Mouse (Mus musculus): ENCODE data around the gene Tnfaip2. TPM values are rescaled to one million over a fixed set of nuclear protein-coding genes. Genes with fewer than 3 reads are reported as not detected.

The Tnfaip2 gene
- polyA plus RNA-seq, 1 experiment from 2014 or later: 96.6 TPM

Other genes starting within 250 kb of the Tnfaip2 start
- 1.4 and 1.5 TPM in 2 replicates for gene Amn, start 171.4 kb upstream of the Tnfaip2 start, polyA plus RNA-seq (2015; fragmentation: Nextera tagmentation; extraction: Ambion mirVana)
- gene Cdc42bpb, start 64.8 kb upstream of the Tnfaip2 start, polyA plus RNA-seq (2015; fragmentation: Nextera tagmentation; extraction: Ambion mirVana): 5.9 and 6.7 TPM in 2 replicates
- gene Lbhd2, start 35.7 kb upstream of the Tnfaip2 start, polyA plus RNA-seq (2015; fragmentation: Nextera tagmentation; extraction: Ambion mirVana): not detected in 2 replicates
- 15.5 and 18.6 TPM in 2 replicates for gene Exoc3l4, start 25.5 kb upstream of the Tnfaip2 start, polyA plus RNA-seq (2015; fragmentation: Nextera tagmentation; extraction: Ambion mirVana)
- 0.76 and 1.0 TPM in 2 replicates for gene Gm266, start 43.4 kb downstream of the Tnfaip2 start, polyA plus RNA-seq (2015; fragmentation: Nextera tagmentation; extraction: Ambion mirVana)
- 677 and 738 TPM in 2 replicates for gene Eif5, start 95.5 kb downstream of the Tnfaip2 start, polyA plus RNA-seq (2015; fragmentation: Nextera tagmentation; extraction: Ambion mirVana)
- gene Mark3, start 132.1 kb downstream of the Tnfaip2 start, polyA plus RNA-seq (2015; fragmentation: Nextera tagmentation; extraction: Ambion mirVana): 13.9 and 14.6 TPM in 2 replicates
- gene Ckb, start 229.9 kb downstream of the Tnfaip2 start, polyA plus RNA-seq (2015; fragmentation: Nextera tagmentation; extraction: Ambion mirVana): 42.2 and 45.1 TPM in 2 replicates
- 13.2 and 14.7 TPM in 2 replicates for gene Trmt61a, start 235.6 kb downstream of the Tnfaip2 start, polyA plus RNA-seq (2015; fragmentation: Nextera tagmentation; extraction: Ambion mirVana)

Data from liver, embryonic 13.5 days (tissue).